Mouse (Mus musculus) forebrain, embryonic 14.5 days (tissue): ENCODE data around the gene Tnfrsf13b. TPM values are rescaled to one million over a fixed set of nuclear protein-coding genes. Genes with fewer than 3 reads are reported as not detected.
"Not testable (repeated sequence)": the region's sequence is repeated elsewhere in the genome, so short reads cannot be mapped to it uniquely, and the experiment has no call there.

Source experiments
- ATAC-seq: fragments of 200-750 bp; cut with Nextera tagmentation; 2 replicates; pipeline ENCODE4 v1.8.0; 2017; ENCODE audit warnings: mild to moderate bottlenecking, moderate library complexity
- DNase-seq: peaks from one replicate; pipeline ENCODE4 v3.0.0-alpha.2; 2015; ENCODE audit warnings: low spot score
- H3K27ac ChIP-seq: fragments of 300-500 bp; sonication (generic); 2 replicates; pipeline ENCODE4 v1.5.1; 2014; ENCODE audit warnings: low read depth, mild to moderate bottlenecking, control low read depth, low read length, moderate library complexity
- H3K27me3 ChIP-seq: fragments of 300-500 bp; sonication (generic); replicated peaks from 2 replicates; pipeline ENCODE4 v1.6.1; 2014; ENCODE audit warnings: low read length, control low read depth, mixed read lengths; ENCODE audit not compliant: control insufficient read depth, insufficient read depth
- H3K36me3 ChIP-seq: fragments of 300-500 bp; sonication (generic); 2 replicates; pipeline ENCODE4 v1.6.1; 2014; ENCODE audit warnings: low read length, control low read depth; ENCODE audit not compliant: control insufficient read depth, insufficient read depth
- H3K4me1 ChIP-seq: fragments of 300-500 bp; sonication (generic); 2 replicates; pipeline ENCODE4 v1.6.1; 2014; ENCODE audit warnings: antibody characterized with exemption, low read length, control low read depth; ENCODE audit not compliant: control insufficient read depth, insufficient read depth
- H3K4me2 ChIP-seq: fragments of 300-500 bp; sonication (generic); 2 replicates; pipeline ENCODE4 v1.6.1; 2014; ENCODE audit warnings: mild to moderate bottlenecking, control low read depth, low read length
- H3K4me3 ChIP-seq: fragments of 300-500 bp; sonication (generic); 2 replicates; pipeline ENCODE4 v1.5.1; 2014; ENCODE audit warnings: low read depth, low read length, control low read depth
- H3K9ac ChIP-seq: fragments of 300-500 bp; sonication (generic); 2 replicates; pipeline ENCODE4 v1.6.1; 2014; ENCODE audit warnings: mild to moderate bottlenecking, low read length, control low read depth, moderate library complexity
- H3K9me3 ChIP-seq: fragments of 300-500 bp; sonication (generic); replicated peaks from 2 replicates; pipeline ENCODE4 v1.6.1; 2016; ENCODE audit warnings: low read length, control low read depth, mixed read lengths; ENCODE audit not compliant: control insufficient read depth
- WGBS: fragments of 180-500 bp; shearing (Covaris S2); extraction: QIAGEN DNeasy Blood & Tissue Kit; methylation state at CpG from one replicate; pipeline ENCODE4 v1.1.7; 2014; 5-methylcytosine and 5-hydroxymethylcytosine counted together
- polyA plus RNA-seq: library from polyadenylated mRNA; unstranded; fragments of >200 nt; fragmentation: Nextera tagmentation; extraction: Ambion mirVana; gene quantifications from 2 replicates; pipeline ENCODE4 v1.2.1, GENCODE M21; 2014

The Tnfrsf13b gene
- polyA plus RNA-seq, 1 experiment from 2014 or later: 1.2 TPM

- 77% methylated on average over 11 of the region's 11 CpGs for WGBS
- H3K27me3 ChIP-seq: no peaks in the 10 kb centered on the region
- no peaks in the 10 kb centered on the region for H3K9me3 ChIP-seq
- peaks cover 100% of the 10 kb centered on the region for H3K36me3 ChIP-seq
- DNase-seq: no peak
- H3K9ac ChIP-seq: no peak overlapping the region
- ATAC-seq: no peak
- no peak overlapping the region for H3K4me2 ChIP-seq
- no peaks in the 10 kb centered on the region for H3K4me1 ChIP-seq
- no peak overlapping the region for H3K4me3 ChIP-seq
- no peak overlapping the region for H3K27ac ChIP-seq
These were observed 33.5 kb downstream of the Tnfrsf13b start for GRCm38 (mm10) chr11:61159796-61160732.

- H3K27me3 ChIP-seq: no peaks in the 10 kb centered on the region
- H3K9me3 ChIP-seq: no peaks in the 10 kb centered on the region
- H3K4me3 ChIP-seq: no peak overlapping the region
- DNase-seq (no peak), ATAC-seq (no peak)
- peaks cover 100% of the 10 kb centered on the region for H3K36me3 ChIP-seq
- no peak overlapping the region for H3K9ac ChIP-seq
- H3K4me1 ChIP-seq: no peaks in the 10 kb centered on the region
- no peak overlapping the region for H3K27ac ChIP-seq
- 92% methylated on average over 13 of the region's 13 CpGs for WGBS
- no peak overlapping the region for H3K4me2 ChIP-seq
These were observed 34.6 kb downstream of the Tnfrsf13b start for GRCm38 (mm10) chr11:61161121-61161520.

DNA sequence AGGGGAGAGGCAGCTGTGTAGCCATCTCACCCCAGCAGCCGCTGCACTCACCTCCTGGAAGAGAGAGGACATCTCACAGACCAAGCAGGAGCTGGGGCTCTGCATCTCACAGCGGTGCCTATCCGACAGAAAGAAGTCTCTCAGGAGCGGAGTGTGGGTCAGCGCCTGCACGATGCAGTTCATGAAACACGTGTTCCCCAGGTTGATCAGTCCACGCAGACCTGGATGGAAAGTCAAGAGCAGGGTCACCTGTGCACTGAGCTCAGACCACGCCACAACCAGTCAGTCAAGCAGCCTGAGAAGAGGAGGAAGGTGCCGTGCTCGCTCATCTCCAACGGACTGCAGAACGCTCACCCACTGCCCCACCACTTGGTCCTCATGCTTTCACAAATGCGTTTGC lies 36.2 kb downstream of the Tnfrsf13b start:
- H3K4me1 ChIP-seq: no peaks in the 10 kb centered on the region
- peaks cover 100% of the 10 kb centered on the region for H3K36me3 ChIP-seq
- DNase-seq (no peak), ATAC-seq (no peak)
- H3K4me3 ChIP-seq: no peak overlapping the region
- H3K27me3 ChIP-seq: no peaks in the 10 kb centered on the region
- WGBS: 96% methylated on average over 14 of the region's 14 CpGs
- H3K9me3 ChIP-seq: no peaks in the 10 kb centered on the region
- no peak overlapping the region for H3K9ac ChIP-seq
- no peak overlapping the region for H3K27ac ChIP-seq
- no peak overlapping the region for H3K4me2 ChIP-seq

- no peak for DNase-seq
- no peak overlapping the region for H3K4me3 ChIP-seq
- H3K9ac ChIP-seq: no peak overlapping the region
- H3K27me3 ChIP-seq: no peaks in the 10 kb centered on the region
- H3K9me3 ChIP-seq: no peaks in the 10 kb centered on the region
- WGBS: 88% methylated on average over 3 of the region's 3 CpGs
- no peak overlapping the region for H3K4me2 ChIP-seq
- H3K27ac ChIP-seq: no peak overlapping the region
- no peaks in the 10 kb centered on the region for H3K4me1 ChIP-seq
- H3K36me3 ChIP-seq: peaks cover 98% of the 10 kb centered on the region
- ATAC-seq: no peak
These were observed 36.8 kb downstream of the Tnfrsf13b start for GRCm38 (mm10) chr11:61163341-61163740.

DNA sequence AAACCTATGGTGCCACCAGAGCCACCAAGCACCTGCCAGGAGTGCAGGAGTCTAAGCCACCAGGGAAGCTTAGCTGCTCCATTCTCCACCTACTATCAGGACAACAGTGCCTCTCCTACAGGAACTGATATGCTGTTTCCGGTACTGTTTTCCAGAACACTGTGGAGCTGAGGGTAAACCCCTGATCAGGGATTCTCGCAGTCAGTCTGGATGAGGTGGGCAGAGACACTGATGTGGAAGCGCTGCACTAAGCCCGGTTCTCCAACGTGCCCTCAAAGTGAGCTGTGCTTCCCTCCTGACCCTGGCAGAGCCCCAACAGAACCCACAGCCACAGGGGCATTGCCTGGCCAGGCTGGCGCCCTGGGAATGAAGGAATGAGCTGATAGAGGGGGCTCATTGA lies 37.8 kb downstream of the Tnfrsf13b start:
- DNase-seq (no peak), ATAC-seq (no peak)
- Histone ChIP-seq H3K36me3 (peaks cover 88% of the 10 kb centered on the region), H3K4me3 (no peak overlapping the region), H3K27ac (no peak overlapping the region), H3K27me3 (no peaks in the 10 kb centered on the region), H3K4me2 (no peak overlapping the region), H3K9ac (no peak overlapping the region), H3K9me3 (no peaks in the 10 kb centered on the region), H3K4me1 (peaks cover 4% of the 10 kb centered on the region; the same call in 1 of the 2 replicates)
- 96% methylated on average over 6 of the region's 6 CpGs for WGBS

DNA sequence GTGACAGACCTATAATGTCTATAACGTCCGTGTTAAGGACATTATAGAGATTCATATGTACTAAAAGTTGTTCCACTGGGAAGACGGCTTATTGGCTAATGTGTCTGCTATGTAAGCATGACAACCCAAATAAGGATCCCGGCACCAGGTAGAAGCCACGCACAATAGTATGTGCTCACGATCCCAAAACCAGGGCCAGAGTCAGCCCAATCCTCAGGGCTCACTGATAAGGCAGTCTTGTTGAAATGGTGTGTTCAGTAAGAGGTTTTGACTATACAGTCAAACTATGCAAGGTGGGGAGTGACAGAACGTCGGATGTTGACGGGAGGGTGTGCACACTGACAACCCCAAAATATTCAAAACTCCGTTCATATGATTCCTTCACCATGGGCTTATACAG lies 38.3 kb downstream of the Tnfrsf13b start:
- no peak overlapping the region for H3K4me3 ChIP-seq
- H3K36me3 ChIP-seq: peaks cover 83% of the 10 kb centered on the region
- ATAC-seq: no peak
- no peak for DNase-seq
- no peak overlapping the region for H3K27ac ChIP-seq
- no peak overlapping the region for H3K4me2 ChIP-seq
- peaks cover 8% of the 10 kb centered on the region; the same call in 1 of the 2 replicates for H3K4me1 ChIP-seq
- no peak overlapping the region for H3K9ac ChIP-seq
- H3K27me3 ChIP-seq: no peaks in the 10 kb centered on the region
- 96% methylated on average over 10 of the region's 10 CpGs for WGBS
- no peaks in the 10 kb centered on the region for H3K9me3 ChIP-seq

GRCm38 (mm10) chr11:61170184-61170583 lies 43.6 kb downstream of the Tnfrsf13b start:
- no peak for ATAC-seq
- Histone ChIP-seq H3K9me3 (no peaks in the 10 kb centered on the region), H3K27ac (no peak overlapping the region), H3K9ac (no peak overlapping the region), H3K4me1 (peaks cover 31% of the 10 kb centered on the region), H3K4me2 (0 out of 2 replicates have a peak overlapping the region, but pooled peaks have one; percentile 9), H3K36me3 (peaks cover 30% of the 10 kb centered on the region), H3K27me3 (no peaks in the 10 kb centered on the region), H3K4me3 (no peak overlapping the region)
- no peak for DNase-seq
- 77% methylated on average over 5 of the region's 5 CpGs for WGBS

- not testable (repeated sequence) for ATAC-seq, H3K27ac ChIP-seq, DNase-seq, H3K9me3 ChIP-seq, H3K27me3 ChIP-seq, H3K36me3 ChIP-seq
- 16% methylated on average over 15 of the region's 15 CpGs for WGBS
- Histone ChIP-seq H3K9ac (peak overlapping the region; percentile 100), H3K4me1 (peaks cover 35% of the 10 kb centered on the region), H3K4me2 (peak overlapping the region; percentile 64), H3K4me3 (peak overlapping the region; percentile 96)
These were observed 46.9 kb downstream of the Tnfrsf13b start for GRCm38 (mm10) chr11:61173477-61173876.

DNA sequence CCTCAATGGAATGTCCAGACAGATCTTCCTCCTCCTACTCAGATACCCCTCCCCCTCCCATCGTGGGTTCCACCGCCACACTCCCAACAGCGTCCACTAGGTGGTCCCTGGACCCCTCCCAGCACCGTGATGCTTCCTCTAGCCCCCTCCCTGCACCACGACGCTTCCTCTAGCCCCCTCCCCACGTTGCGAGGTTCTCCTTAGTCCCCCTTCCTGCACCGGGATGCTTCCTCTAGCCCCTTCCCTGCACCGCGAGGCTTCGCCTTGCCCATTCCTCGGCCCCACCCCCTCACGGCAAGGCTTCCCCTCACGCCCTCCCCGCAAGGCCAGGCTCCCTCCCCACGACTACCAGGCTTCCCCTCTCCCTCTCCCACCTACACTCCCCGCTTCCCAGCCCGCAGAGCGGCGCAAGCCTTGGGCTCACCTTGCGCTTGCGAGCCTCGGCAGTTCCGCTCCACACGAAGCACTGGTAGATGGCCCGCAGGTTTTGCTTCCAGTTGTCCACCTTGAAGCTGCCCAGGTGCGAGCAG lies 47.8 kb downstream of the Tnfrsf13b start:
- Histone ChIP-seq H3K27ac (peak overlapping the region; percentile 98), H3K9me3 (no peaks in the 10 kb centered on the region), H3K9ac (peak overlapping the region; percentile 100), H3K4me3 (peak overlapping the region; percentile 96), H3K4me1 (peaks cover 31% of the 10 kb centered on the region), H3K27me3 (no peaks in the 10 kb centered on the region), H3K36me3 (no peaks in the 10 kb centered on the region), H3K4me2 (peak overlapping the region; percentile 64)
- DNase-seq: peak; percentile 83
- peak; percentile 43 for ATAC-seq
- 1% methylated on average over 28 of the region's 28 CpGs for WGBS
